ENCODE assay signal across 11 mouse cellular contexts in genomic region chr5:129113741-129114476, GRCm38 (mm10). TPM values are rescaled to one million over a fixed set of nuclear protein-coding genes. Genes with fewer than 3 reads are reported as not detected.
A peak's percentile ranks its signal among the peaks of the same experiment; 100 is the strongest.
DNase-seq lines count a peak whose midpoint lies in the region; ATAC-seq lines count a peak whose summit lies in the region.
"Had no signal": no experiment of that assay in that cellular context is flagged by ENCODE, and none has a peak within 500 bp of the region (broad histone marks: within the 10 kb centered on the region; RNA-seq: fewer than 3 reads in every experiment).

No protein-coding gene starts in this region.

- H3K27ac ChIP-seq in forebrain, embryonic 16.5 days (ENCODE audit: low read length): 0 out of 2 replicates have a peak overlapping the region, but pooled peaks have one; percentile 15
- H3K27ac ChIP-seq: kidney, embryonic 15.5 days had no signal

- H3K4me1 ChIP-seq in forebrain, embryonic 16.5 days (replicated peaks; ENCODE audit: control insufficient read depth, insufficient read depth, low read length): peaks cover 9% of the 10 kb centered on the region; the same call in 1 of the 2 replicates
- H3K4me1 ChIP-seq: kidney, embryonic 15.5 days had no signal

- intact Hi-C loops in gastrocnemius, postnatal 36 days (cut with DNase I): no loop called here
- intact Hi-C loops in left cerebral cortex, postnatal 25 days (cut with DNase I): loop anchor here (2.0 kb wide), 1 partner anchor 47 kb away; no protein-coding TSS in a partner anchor

- no peaks in the 10 kb centered on the region for H3K36me3 ChIP-seq in forebrain, embryonic 16.5 days (ENCODE audit: control insufficient read depth, insufficient read depth)
- H3K36me3 ChIP-seq: kidney, embryonic 15.5 days had no signal

- DNase-seq in gastrocnemius, postnatal 25 days: peak; percentile 39
- DNase-seq in gastrocnemius, postnatal 36 days: no peak
- peak; percentile 29 for DNase-seq in ES-CJ7 (ENCODE audit: low read depth, low spot score)
- DNase-seq in left cerebral cortex, postnatal 25 days (ENCODE audit: low spot score in 2 of 2): peak; percentile 69 to 96
- DNase-seq in yolk sac, embryonic 10.5 days (ENCODE audit: low spot score): no peak
- DNase-seq in cerebellum, adult 11 months: no peak
- no peak for DNase-seq in retina, postnatal 1 day
- DNase-seq: lung, postnatal 14 days had no signal

- H3K9ac ChIP-seq in forebrain, embryonic 16.5 days (replicated peaks; ENCODE audit: low read depth, low read length): no peak overlapping the region
- H3K9ac ChIP-seq: kidney, embryonic 15.5 days had no signal

- no peaks in the 10 kb centered on the region for H3K27me3 ChIP-seq in forebrain, embryonic 16.5 days (replicated peaks; ENCODE audit: control insufficient read depth, insufficient read depth, low read length)

- H3K4me3 ChIP-seq in forebrain, embryonic 16.5 days (replicated peaks; ENCODE audit: low read length): no peak overlapping the region
- H3K4me3 ChIP-seq: kidney, embryonic 15.5 days; myocyte had no signal

- H3K4me2 ChIP-seq in forebrain, embryonic 16.5 days (ENCODE audit: low read length): no peak overlapping the region
- H3K4me2 ChIP-seq: kidney, embryonic 15.5 days had no signal

- WGBS in forebrain, embryonic 16.5 days: 62% methylated on average over 13 of the region's 13 CpGs

- H3K9me3 ChIP-seq in forebrain, embryonic 16.5 days (ENCODE audit: control insufficient read depth, low read length): no peaks in the 10 kb centered on the region
- H3K9me3 ChIP-seq: kidney, embryonic 15.5 days had no signal

- peak; percentile 72 for ATAC-seq in forebrain, embryonic 16.5 days

RNA-seq across cellular contexts. Expression of gene Adgrd1, which starts 17.4 kb away (rescaled TPM):
- total RNA-seq in gastrocnemius, postnatal 25 days (2021): 1 to 10 TPM; 4.9 to 6.6 TPM
- 1 to 10 TPM; 4.6 to 5.1 TPM for total RNA-seq in gastrocnemius, postnatal 36 days (2021)
- 0.22 and 0.37 TPM in 2 replicates for polyA plus RNA-seq in forebrain, embryonic 16.5 days (2015; fragmentation: Nextera tagmentation; extraction: Ambion mirVana)
- 1 to 10 TPM; 2.3 to 2.9 TPM for total RNA-seq in left cerebral cortex, postnatal 25 days (2021)

Comparison
In these comparisons a context has a peak if more than half of its experiments do, and no peak if none do; other contexts are left out.
1. DNase-seq: peak in gastrocnemius, postnatal 25 days (single experiment), ES-CJ7 (single experiment) and left cerebral cortex, postnatal 25 days (2 of 2); none in gastrocnemius, postnatal 36 days (0 of 2), yolk sac, embryonic 10.5 days (single experiment), cerebellum, adult 11 months (single experiment) and retina, postnatal 1 day (single experiment).